9 mouse cellular contexts compared by ENCODE assay signal in genomic region chr4:10508163-10508821, GRCm38 (mm10).
A peak's percentile ranks its signal among the peaks of the same experiment; 100 is the strongest.
DNase-seq lines count a peak whose midpoint lies in the region; ATAC-seq lines count a peak whose summit lies in the region.
"Had no signal": no experiment of that assay in that cellular context is flagged by ENCODE, and none has a peak within 500 bp of the region (broad histone marks: within the 10 kb centered on the region; RNA-seq: fewer than 3 reads in every experiment).

No protein-coding gene starts in this region.

- 60% methylated on average over 6 of the region's 6 CpGs for WGBS in forebrain, embryonic 11.5 days
- WGBS in limb, embryonic 10.5 days, result 61% methylated on average over 6 of the region's 6 CpGs

- intact Hi-C loops in gastrocnemius, postnatal 14 days (cut with DNase I; ENCODE audit: low total_unique reads), result no loop called here

- H3K4me1 ChIP-seq in forebrain, embryonic 11.5 days (replicated peaks; ENCODE audit: control insufficient read depth, insufficient read depth, low read length), result no peaks in the 10 kb centered on the region
- no peaks in the 10 kb centered on the region for H3K4me1 ChIP-seq in limb, embryonic 10.5 days
- H3K4me1 ChIP-seq: heart, embryonic 15.5 days had no signal

- peak; percentile 33; the same call in 1 of the 2 replicates for ATAC-seq in forebrain, embryonic 11.5 days (replicated peaks; ENCODE audit: low FRiP score)
- no peak for ATAC-seq in erythroblast, adult 5-6 weeks (replicated peaks; ENCODE audit: low FRiP score, poor library complexity, severe bottlenecking)

- DNase-seq in gastrocnemius, postnatal 14 days, result peak; percentile 8
- no peak for DNase-seq in gastrocnemius, adult 18-20 months (ENCODE audit: low spot score)
- peak; percentile 7 for DNase-seq in right cerebral cortex, postnatal 14 days
- DNase-seq in right cerebral cortex, postnatal 25 days, result no peak
- DNase-seq in forebrain, embryonic 11.5 days (ENCODE audit: low spot score), result peak; percentile 51
- peak; percentile 33 for DNase-seq in limb, embryonic 10.5 days (ENCODE audit: low spot score)
- no peak for DNase-seq in heart, adult 11 months

- no peaks in the 10 kb centered on the region for H3K27me3 ChIP-seq in forebrain, embryonic 11.5 days (ENCODE audit: control insufficient read depth, insufficient read depth, low read length)
- no peaks in the 10 kb centered on the region for H3K27me3 ChIP-seq in limb, embryonic 10.5 days (ENCODE audit: low read depth, poor library complexity, severe bottlenecking)
- H3K27me3 ChIP-seq: heart, embryonic 15.5 days had no signal

- H3K36me3 ChIP-seq in forebrain, embryonic 11.5 days (ENCODE audit: control insufficient read depth, insufficient read depth, low read length), result no peaks in the 10 kb centered on the region
- no peaks in the 10 kb centered on the region for H3K36me3 ChIP-seq in limb, embryonic 10.5 days
- H3K36me3 ChIP-seq: heart, embryonic 15.5 days had no signal

- no peak overlapping the region for H3K4me2 ChIP-seq in forebrain, embryonic 11.5 days (ENCODE audit: low read depth, low read length, severe bottlenecking)
- H3K4me2 ChIP-seq: heart, embryonic 15.5 days had no signal

- no peak overlapping the region for H3K27ac ChIP-seq in forebrain, embryonic 11.5 days (ENCODE audit: low read depth, low read length)
- no peak overlapping the region for H3K27ac ChIP-seq in limb, embryonic 10.5 days
- H3K27ac ChIP-seq: heart, embryonic 15.5 days had no signal

- no peaks in the 10 kb centered on the region for H3K9me3 ChIP-seq in forebrain, embryonic 11.5 days (ENCODE audit: control insufficient read depth, low read length)
- H3K9me3 ChIP-seq in limb, embryonic 10.5 days (replicated peaks), result no peaks in the 10 kb centered on the region
- H3K9me3 ChIP-seq: heart, embryonic 15.5 days had no signal

- no peak overlapping the region for H3K4me3 ChIP-seq in forebrain, embryonic 11.5 days (ENCODE audit: low read depth, low read length)
- no peak overlapping the region for H3K4me3 ChIP-seq in limb, embryonic 10.5 days
- H3K4me3 ChIP-seq: heart, embryonic 15.5 days had no signal

- no peak overlapping the region for H3K9ac ChIP-seq in forebrain, embryonic 11.5 days (ENCODE audit: low read length)
- H3K9ac ChIP-seq: heart, embryonic 15.5 days had no signal

Comparison
In these comparisons a context has a peak if more than half of its experiments do, and no peak if none do; other contexts are left out.
1. DNase-seq: peak in gastrocnemius, postnatal 14 days (single experiment), right cerebral cortex, postnatal 14 days (single experiment), forebrain, embryonic 11.5 days (single experiment) and limb, embryonic 10.5 days (single experiment); none in gastrocnemius, adult 18-20 months (single experiment), right cerebral cortex, postnatal 25 days (single experiment) and heart, adult 11 months (single experiment).